Mouse (Mus musculus) intestine, embryonic 16.5 days (tissue): ENCODE measurements around the gene Slc6a13. TPM values are rescaled to one million over a fixed set of nuclear protein-coding genes. Genes with fewer than 3 reads are reported as not detected.

ENCODE experiments used
- ATAC-seq: fragments of 200-750 bp; cut with Nextera tagmentation; 2 replicates; pipeline ENCODE4 v1.8.0; 2017; ENCODE audit warnings: moderate TSS enrichment, moderate library complexity
- H3K27ac ChIP-seq: fragments of 300-500 bp; sonication (generic); 2 replicates; pipeline ENCODE4 v1.5.1; 2014; ENCODE audit warnings: mild to moderate bottlenecking, low read length
- H3K27me3 ChIP-seq: fragments of 300-500 bp; sonication (generic); replicated peaks from 2 replicates; pipeline ENCODE4 v1.6.1; 2014; ENCODE audit warnings: low read length, control low read depth, mixed read lengths; ENCODE audit not compliant: control insufficient read depth, insufficient read depth
- H3K36me3 ChIP-seq: fragments of 300-500 bp; sonication (generic); 2 replicates; pipeline ENCODE4 v1.6.1; 2014; ENCODE audit warnings: low read length, control low read depth; ENCODE audit not compliant: control insufficient read depth, insufficient read depth
- H3K4me1 ChIP-seq: fragments of 300-500 bp; sonication (generic); 2 replicates; pipeline ENCODE4 v1.6.1; 2014; ENCODE audit warnings: low read length, control low read depth, mixed read lengths; ENCODE audit not compliant: control insufficient read depth, insufficient read depth
- H3K4me2 ChIP-seq: fragments of 300-500 bp; sonication (generic); 2 replicates; pipeline ENCODE4 v1.6.1; 2014; ENCODE audit warnings: low read depth, low read length, control low read depth
- H3K4me3 ChIP-seq: fragments of 300-500 bp; sonication (generic); 2 replicates; pipeline ENCODE4 v1.5.1; 2014; ENCODE audit warnings: mild to moderate bottlenecking, low read length
- H3K9ac ChIP-seq: fragments of 300-500 bp; sonication (generic); 2 replicates; pipeline ENCODE4 v1.6.1; 2014; ENCODE audit warnings: low read depth, low read length
- H3K9me3 ChIP-seq: fragments of 300-500 bp; sonication (generic); 2 replicates; pipeline ENCODE4 v1.6.1; 2016; ENCODE audit warnings: low read length, control low read depth; ENCODE audit not compliant: control insufficient read depth
- WGBS: fragments of 180-500 bp; shearing (Covaris S2); extraction: QIAGEN DNeasy Blood & Tissue Kit; methylation state at CpG from one replicate; pipeline ENCODE4 v1.1.7; 2014; 5-methylcytosine and 5-hydroxymethylcytosine counted together
- polyA plus RNA-seq: library from polyadenylated mRNA; unstranded; fragments of >200 nt; fragmentation: Nextera tagmentation; extraction: Ambion mirVana; gene quantifications from 2 replicates; pipeline ENCODE4 v1.2.1, GENCODE M21; 2015

Slc6a13 gene
- polyA plus RNA-seq, 1 experiment from 2014 or later: 1.4 TPM

DNA sequence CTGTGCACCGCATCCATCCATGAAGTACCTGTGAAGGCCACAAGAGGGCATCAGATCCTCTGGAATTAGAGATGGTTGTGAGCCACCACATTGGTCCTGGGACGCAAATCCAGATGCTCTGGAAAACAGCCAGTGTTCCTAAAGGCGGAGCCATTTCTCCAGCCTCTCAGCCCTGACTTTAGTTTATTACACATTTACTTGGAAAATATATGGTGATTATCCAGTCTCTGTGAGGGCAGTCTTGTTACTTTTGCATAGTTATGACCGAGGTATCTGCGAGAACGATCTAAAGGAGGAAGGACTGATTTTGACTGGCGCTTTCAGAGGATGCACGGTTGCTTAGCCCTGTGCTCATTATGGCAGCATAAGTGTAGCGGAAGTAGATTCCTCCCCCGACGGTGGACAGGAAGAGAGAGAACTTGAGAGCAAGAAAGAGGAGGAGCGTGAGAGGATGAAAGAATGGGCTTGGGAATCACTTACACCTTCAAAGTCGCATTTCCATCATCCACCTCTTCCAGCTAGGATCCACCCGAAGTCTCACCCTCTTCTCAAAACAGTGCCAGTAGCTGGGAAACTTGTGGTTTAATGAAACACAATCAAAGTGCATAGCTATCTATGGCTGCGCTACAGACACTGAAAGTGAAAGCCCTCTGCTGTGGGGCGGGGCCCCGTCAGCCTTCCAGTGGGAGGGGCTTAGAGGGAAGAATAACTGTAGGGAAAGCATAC is 27.8 kb upstream of the Slc6a13 start:
- Histone ChIP-seq H3K4me2 (peak overlapping the region; percentile 39), H3K27me3 (no peaks in the 10 kb centered on the region), H3K4me1 (no peaks in the 10 kb centered on the region), H3K36me3 (no peaks in the 10 kb centered on the region), H3K27ac (peak overlapping the region; percentile 70), H3K4me3 (peak overlapping the region; percentile 50), H3K9ac (peak overlapping the region; percentile 41; the same call in 1 of the 2 replicates), H3K9me3 (no peaks in the 10 kb centered on the region)
- 12% methylated on average over 17 of the region's 17 CpGs for WGBS
- ATAC-seq: peak; percentile 90

GRCm38 (mm10) chr6:121274356-121274755 is 25.7 kb upstream of the Slc6a13 start:
- no peak overlapping the region for H3K27ac ChIP-seq
- H3K9me3 ChIP-seq: no peaks in the 10 kb centered on the region
- ATAC-seq: no peak
- no peak overlapping the region for H3K4me3 ChIP-seq
- H3K4me2 ChIP-seq: no peak overlapping the region
- no peaks in the 10 kb centered on the region for H3K27me3 ChIP-seq
- 82% methylated on average over 3 of the region's 3 CpGs for WGBS
- no peaks in the 10 kb centered on the region for H3K4me1 ChIP-seq
- no peak overlapping the region for H3K9ac ChIP-seq
- no peaks in the 10 kb centered on the region for H3K36me3 ChIP-seq

DNA sequence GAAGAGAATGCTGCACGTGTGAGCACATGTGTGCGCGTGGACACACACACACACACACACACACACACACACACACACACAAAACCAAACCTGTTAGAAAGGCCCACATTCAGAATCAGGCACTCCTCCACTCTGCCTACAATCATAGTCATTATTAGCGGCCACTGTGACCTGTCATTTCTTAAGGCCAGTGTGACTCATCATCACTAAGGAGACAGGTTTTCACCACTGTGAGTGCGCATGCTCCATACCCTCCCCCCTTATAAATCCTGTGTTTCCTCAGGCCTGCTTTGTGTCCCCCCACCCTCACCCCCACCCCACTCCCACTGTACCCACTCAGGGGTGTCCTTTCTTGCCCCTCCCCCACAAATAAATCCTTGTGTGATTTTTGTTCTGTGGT is 15.9 kb upstream of the Slc6a13 start:
- Histone ChIP-seq H3K9ac (no peak overlapping the region), H3K4me1 (no peaks in the 10 kb centered on the region), H3K36me3 (no peaks in the 10 kb centered on the region), H3K4me3 (no peak overlapping the region), H3K4me2 (no peak overlapping the region), H3K27ac (no peak overlapping the region), H3K9me3 (no peaks in the 10 kb centered on the region), H3K27me3 (no peaks in the 10 kb centered on the region)
- ATAC-seq: no peak
- WGBS: 85% methylated on average over 5 of the region's 5 CpGs

DNA sequence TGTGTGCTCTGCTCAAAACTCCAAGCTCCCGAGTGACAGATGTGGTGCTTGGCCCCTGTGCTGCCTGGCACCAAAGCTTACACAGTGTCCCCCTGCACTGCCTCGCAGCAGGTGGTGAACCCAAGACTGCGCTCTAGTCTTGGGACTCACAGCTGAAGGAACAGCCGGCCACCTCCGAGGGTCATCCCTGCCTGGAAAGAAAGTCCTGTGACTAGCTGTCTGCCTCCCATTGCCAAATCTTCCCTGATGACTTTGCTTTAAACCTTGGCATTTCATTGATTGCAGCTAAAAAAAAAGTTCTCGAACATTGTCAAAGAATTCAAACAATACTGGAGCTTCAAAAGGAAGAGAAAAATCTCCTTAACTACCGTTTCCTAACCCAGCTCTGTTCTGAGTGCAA is 710 bp upstream of the Slc6a13 start:
- Histone ChIP-seq H3K27ac (no peak overlapping the region), H3K4me2 (no peak overlapping the region), H3K36me3 (no peaks in the 10 kb centered on the region), H3K4me3 (no peak overlapping the region), H3K4me1 (peaks cover 3% of the 10 kb centered on the region; the same call in 1 of the 2 replicates), H3K9ac (no peak overlapping the region), H3K27me3 (no peaks in the 10 kb centered on the region), H3K9me3 (no peaks in the 10 kb centered on the region)
- WGBS: 49% methylated on average over 7 of the region's 7 CpGs
- ATAC-seq: no peak

- Histone ChIP-seq H3K36me3 (no peaks in the 10 kb centered on the region), H3K9me3 (no peaks in the 10 kb centered on the region), H3K4me1 (peaks cover 3% of the 10 kb centered on the region; the same call in 1 of the 2 replicates), H3K4me3 (no peak overlapping the region), H3K9ac (no peak overlapping the region), H3K27ac (no peak overlapping the region), H3K27me3 (no peaks in the 10 kb centered on the region), H3K4me2 (0 out of 2 replicates have a peak overlapping the region, but pooled peaks have one; percentile 4)
- WGBS: 43% methylated on average over 9 of the region's 9 CpGs
- 0 out of 2 replicates have a peak, but pooled peaks have one; percentile 42 for ATAC-seq
Observed at GRCm38 (mm10) chr6:121300504-121300903, 477 bp downstream of the Slc6a13 start.

- H3K4me1 ChIP-seq: peaks cover 3% of the 10 kb centered on the region; the same call in 1 of the 2 replicates
- H3K9ac ChIP-seq: no peak overlapping the region
- no peak overlapping the region for H3K4me2 ChIP-seq
- ATAC-seq: no peak
- no peaks in the 10 kb centered on the region for H3K27me3 ChIP-seq
- H3K36me3 ChIP-seq: no peaks in the 10 kb centered on the region
- WGBS: 62% methylated on average over 10 of the region's 10 CpGs
- no peak overlapping the region for H3K27ac ChIP-seq
- no peaks in the 10 kb centered on the region for H3K9me3 ChIP-seq
- no peak overlapping the region for H3K4me3 ChIP-seq
Observed at GRCm38 (mm10) chr6:121303466-121304220, 3.6 kb downstream of the Slc6a13 start.

DNA sequence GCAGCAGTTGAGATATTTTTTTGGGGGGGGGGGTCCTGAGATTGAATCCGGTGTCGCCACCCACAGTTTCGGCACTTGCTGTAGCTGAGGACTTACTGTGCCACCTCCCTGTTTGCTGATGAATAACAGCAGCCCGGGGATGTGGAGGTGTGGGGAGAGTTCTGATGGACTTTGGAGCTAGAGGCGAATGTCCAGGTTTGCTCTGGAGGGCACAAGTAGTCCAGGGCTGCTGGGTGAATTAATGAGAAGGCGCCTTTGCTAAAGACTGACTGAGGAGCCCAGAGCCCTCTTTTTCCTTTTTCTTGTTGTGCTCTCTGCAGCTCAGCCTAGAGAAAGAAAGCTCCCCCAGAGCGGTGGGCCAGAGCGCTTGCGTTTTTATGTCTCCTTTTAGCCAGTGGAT is 4.6 kb downstream of the Slc6a13 start:
- 75% methylated on average over 9 of the region's 9 CpGs for WGBS

GRCm38 (mm10) chr6:121305571-121305970 is 5.5 kb downstream of the Slc6a13 start:
- no peak for ATAC-seq
- 86% methylated on average over 3 of the region's 3 CpGs for WGBS
- H3K27ac ChIP-seq: no peak overlapping the region
- H3K4me1 ChIP-seq: 0 out of 2 replicates have a peak, but pooled peaks cover under 1% of the 10 kb centered on the region
- H3K9me3 ChIP-seq: no peaks in the 10 kb centered on the region
- H3K27me3 ChIP-seq: no peaks in the 10 kb centered on the region
- no peaks in the 10 kb centered on the region for H3K36me3 ChIP-seq
- H3K9ac ChIP-seq: no peak overlapping the region
- H3K4me3 ChIP-seq: no peak overlapping the region
- no peak overlapping the region for H3K4me2 ChIP-seq

More for the DNA sequence above, 4.6 kb downstream of the Slc6a13 start:
- ATAC-seq: peak; percentile 63; the same call in 1 of the 2 replicates
- H3K4me1 ChIP-seq: peaks cover 3% of the 10 kb centered on the region; the same call in 1 of the 2 replicates
- H3K4me2 ChIP-seq: no peak overlapping the region
- H3K36me3 ChIP-seq: no peaks in the 10 kb centered on the region
- H3K27ac ChIP-seq: no peak overlapping the region
- H3K9me3 ChIP-seq: no peaks in the 10 kb centered on the region
- no peaks in the 10 kb centered on the region for H3K27me3 ChIP-seq
- no peak overlapping the region for H3K4me3 ChIP-seq
- H3K9ac ChIP-seq: no peak overlapping the region

DNA sequence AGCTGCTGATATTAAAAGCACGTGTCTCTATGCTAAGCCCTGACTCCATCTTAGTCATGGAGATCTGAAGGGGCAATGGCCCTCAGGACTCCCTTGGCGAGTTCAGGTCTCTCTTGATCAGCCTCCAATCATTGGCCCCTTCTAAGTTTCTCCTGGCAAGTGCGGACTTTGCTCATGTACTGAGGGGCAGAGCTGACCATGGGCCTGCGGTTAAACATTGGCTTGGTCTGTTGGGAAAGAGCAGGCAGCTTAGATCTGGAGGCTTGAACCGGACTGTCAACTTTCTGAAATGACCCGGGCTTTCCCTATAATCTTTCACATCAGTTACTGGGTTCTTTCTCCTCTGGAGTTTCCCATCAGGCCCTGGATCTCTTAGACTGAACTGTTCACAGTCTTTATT is 11.0 kb downstream of the Slc6a13 start:
- 61% methylated on average over 6 of the region's 6 CpGs for WGBS
- ATAC-seq: peak; percentile 69; the same call in 1 of the 2 replicates
- H3K9me3 ChIP-seq: no peaks in the 10 kb centered on the region
- no peak overlapping the region for H3K4me2 ChIP-seq
- no peak overlapping the region for H3K27ac ChIP-seq
- H3K4me1 ChIP-seq: no peaks in the 10 kb centered on the region
- H3K4me3 ChIP-seq: no peak overlapping the region
- no peaks in the 10 kb centered on the region for H3K27me3 ChIP-seq
- no peaks in the 10 kb centered on the region for H3K36me3 ChIP-seq
- no peak overlapping the region for H3K9ac ChIP-seq
